Mouse (Mus musculus): ENCODE results near the gene Anapc15.

- TF ChIP-seq CTCF (IDR thresholded peaks at IDR 0.05; ENCODE audit: control insufficient read depth, insufficient read depth, insufficient read length) = no peak
- no peak for TF ChIP-seq CEBPB (IDR thresholded peaks at IDR 0.05; ENCODE audit: low read depth)
- TF ChIP-seq MAX (IDR thresholded peaks at IDR 0.05) = no peak
- TF ChIP-seq MYOD1 (IDR thresholded peaks at IDR 0.05; ENCODE audit: control insufficient read depth, insufficient read length, low read depth) = no peak
These were observed 69.0 kb downstream of the Anapc15 start for GRCm38 (mm10) chr7:101932551-101932950.

Data from C2C12 (cell line).